Mouse (Mus musculus): Measurements from ENCODE around the gene Dbx1. TPM values are rescaled to one million over a fixed set of nuclear protein-coding genes. Genes with fewer than 3 reads are reported as not detected.

Dbx1 gene
- polyA plus RNA-seq, 1 experiment from 2014 or later, result not detected

GRCm38 (mm10) chr7:49597776-49598175 is 38.9 kb downstream of the Dbx1 start:
- ATAC-seq, result no peak
- peaks cover 76% of the 10 kb centered on the region for H3K36me3 ChIP-seq (ENCODE audit: control insufficient read depth, insufficient read depth)
- H3K9me3 ChIP-seq (ENCODE audit: control insufficient read depth), result no peaks in the 10 kb centered on the region
- no peaks in the 10 kb centered on the region for H3K27me3 ChIP-seq (replicated peaks; ENCODE audit: control insufficient read depth, insufficient read depth, low read length)
- TF ChIP-seq CTCF (IDR thresholded peaks at IDR 0.05; ENCODE audit: low read depth), result no peak
- WGBS, result 83% methylated on average over 3 of the region's 3 CpGs
- no peaks in the 10 kb centered on the region for H3K4me1 ChIP-seq (replicated peaks; ENCODE audit: control insufficient read depth, insufficient read depth, low read length)
- H3K27ac ChIP-seq (ENCODE audit: low read depth, low read length), result no peak overlapping the region
- H3K4me3 ChIP-seq (ENCODE audit: low read depth, low read length), result no peak overlapping the region
- no peak overlapping the region for H3K9ac ChIP-seq (ENCODE audit: low read depth, low read length)
- no peak overlapping the region for H3K4me2 ChIP-seq (replicated peaks; ENCODE audit: low read depth)

- Histone ChIP-seq H3K4me2 (replicated peaks; ENCODE audit: low read depth) (no peak overlapping the region), H3K4me3 (ENCODE audit: low read depth, low read length) (no peak overlapping the region), H3K27ac (ENCODE audit: low read depth, low read length) (no peak overlapping the region), H3K9me3 (ENCODE audit: control insufficient read depth) (no peaks in the 10 kb centered on the region), H3K9ac (ENCODE audit: low read depth, low read length) (no peak overlapping the region), H3K4me1 (replicated peaks; ENCODE audit: control insufficient read depth, insufficient read depth, low read length) (no peaks in the 10 kb centered on the region), H3K27me3 (replicated peaks; ENCODE audit: control insufficient read depth, insufficient read depth, low read length) (no peaks in the 10 kb centered on the region), H3K36me3 (ENCODE audit: control insufficient read depth, insufficient read depth) (peaks cover 88% of the 10 kb centered on the region)
- 92% methylated on average over 8 of the region's 8 CpGs for WGBS
- ATAC-seq, result no peak
- no peak for TF ChIP-seq CTCF (IDR thresholded peaks at IDR 0.05; ENCODE audit: low read depth)
Observed at GRCm38 (mm10) chr7:49589635-49590034, 47.0 kb downstream of the Dbx1 start.

- Histone ChIP-seq H3K4me1 (replicated peaks; ENCODE audit: control insufficient read depth, insufficient read depth, low read length) (no peaks in the 10 kb centered on the region), H3K9me3 (ENCODE audit: control insufficient read depth) (no peaks in the 10 kb centered on the region), H3K4me3 (ENCODE audit: low read depth, low read length) (no peak overlapping the region), H3K9ac (ENCODE audit: low read depth, low read length) (no peak overlapping the region), H3K36me3 (ENCODE audit: control insufficient read depth, insufficient read depth) (peaks cover 91% of the 10 kb centered on the region), H3K27ac (ENCODE audit: low read depth, low read length) (no peak overlapping the region), H3K4me2 (replicated peaks; ENCODE audit: low read depth) (no peak overlapping the region), H3K27me3 (replicated peaks; ENCODE audit: control insufficient read depth, insufficient read depth, low read length) (no peaks in the 10 kb centered on the region)
- no peak for ATAC-seq
- no peak for TF ChIP-seq CTCF (IDR thresholded peaks at IDR 0.05; ENCODE audit: low read depth)
- WGBS, result 85% methylated on average over 5 of the region's 5 CpGs
Observed at GRCm38 (mm10) chr7:49586530-49587120, 50.0 kb downstream of the Dbx1 start.

- TF ChIP-seq CTCF (IDR thresholded peaks at IDR 0.05; ENCODE audit: low read depth), result no peak
- no peak overlapping the region for H3K4me2 ChIP-seq (replicated peaks; ENCODE audit: low read depth)
Observed at GRCm38 (mm10) chr7:49583176-49583575, 53.5 kb downstream of the Dbx1 start.

GRCm38 (mm10) chr7:49582551-49582950 is 54.1 kb downstream of the Dbx1 start:
- Histone ChIP-seq H3K9me3 (ENCODE audit: control insufficient read depth) (no peaks in the 10 kb centered on the region), H3K4me3 (ENCODE audit: low read depth, low read length) (no peak overlapping the region), H3K9ac (ENCODE audit: low read depth, low read length) (no peak overlapping the region), H3K4me2 (replicated peaks; ENCODE audit: low read depth) (no peak overlapping the region), H3K4me1 (replicated peaks; ENCODE audit: control insufficient read depth, insufficient read depth, low read length) (no peaks in the 10 kb centered on the region), H3K27me3 (replicated peaks; ENCODE audit: control insufficient read depth, insufficient read depth, low read length) (no peaks in the 10 kb centered on the region), H3K36me3 (ENCODE audit: control insufficient read depth, insufficient read depth) (peaks cover 82% of the 10 kb centered on the region), H3K27ac (ENCODE audit: low read depth, low read length) (no peak overlapping the region)
- TF ChIP-seq CTCF (IDR thresholded peaks at IDR 0.05; ENCODE audit: low read depth), result no peak
- ATAC-seq, result no peak
- WGBS, result 79% methylated on average over 7 of the region's 7 CpGs

More at GRCm38 (mm10) chr7:49583176-49583575, 53.5 kb downstream of the Dbx1 start:
- no peaks in the 10 kb centered on the region for H3K9me3 ChIP-seq (ENCODE audit: control insufficient read depth)
- peaks cover 82% of the 10 kb centered on the region for H3K36me3 ChIP-seq (ENCODE audit: control insufficient read depth, insufficient read depth)
- H3K4me3 ChIP-seq (ENCODE audit: low read depth, low read length), result no peak overlapping the region
- no peak for ATAC-seq
- H3K4me1 ChIP-seq (replicated peaks; ENCODE audit: control insufficient read depth, insufficient read depth, low read length), result no peaks in the 10 kb centered on the region
- H3K9ac ChIP-seq (ENCODE audit: low read depth, low read length), result no peak overlapping the region
- H3K27ac ChIP-seq (ENCODE audit: low read depth, low read length), result no peak overlapping the region
- no peaks in the 10 kb centered on the region for H3K27me3 ChIP-seq (replicated peaks; ENCODE audit: control insufficient read depth, insufficient read depth, low read length)
- WGBS, result 97% methylated on average over 6 of the region's 6 CpGs

GRCm38 (mm10) chr7:49581951-49582350 is 54.7 kb downstream of the Dbx1 start:
- H3K4me3 ChIP-seq (ENCODE audit: low read depth, low read length), result no peak overlapping the region
- no peak overlapping the region for H3K27ac ChIP-seq (ENCODE audit: low read depth, low read length)
- H3K4me1 ChIP-seq (replicated peaks; ENCODE audit: control insufficient read depth, insufficient read depth, low read length), result no peaks in the 10 kb centered on the region
- peaks cover 83% of the 10 kb centered on the region for H3K36me3 ChIP-seq (ENCODE audit: control insufficient read depth, insufficient read depth)
- no peak overlapping the region for H3K4me2 ChIP-seq (replicated peaks; ENCODE audit: low read depth)
- TF ChIP-seq CTCF (IDR thresholded peaks at IDR 0.05; ENCODE audit: low read depth), result no peak
- no peaks in the 10 kb centered on the region for H3K27me3 ChIP-seq (replicated peaks; ENCODE audit: control insufficient read depth, insufficient read depth, low read length)
- H3K9ac ChIP-seq (ENCODE audit: low read depth, low read length), result no peak overlapping the region
- no peaks in the 10 kb centered on the region for H3K9me3 ChIP-seq (ENCODE audit: control insufficient read depth)
- 91% methylated on average over 2 of the region's 2 CpGs for WGBS
- no peak for ATAC-seq

Other genes starting within 250 kb of the Dbx1 start
- gene Htatip2, start 122.3 kb upstream of the Dbx1 start, polyA plus RNA-seq (2015; fragmentation: Nextera tagmentation; extraction: Ambion mirVana), result 47.5 and 49.0 TPM in 2 replicates
- gene Prmt3, start 141.5 kb upstream of the Dbx1 start, polyA plus RNA-seq (2015; fragmentation: Nextera tagmentation; extraction: Ambion mirVana), result 15.7 and 16.9 TPM in 2 replicates

All from intestine, postnatal 0 days (tissue).